Mouse (Mus musculus) midbrain, postnatal 0 days (tissue): ENCODE measurements around the gene H2-M5. TPM values are rescaled to one million over a fixed set of nuclear protein-coding genes. Genes with fewer than 3 reads are reported as not detected.

Experiments
- ATAC-seq: fragments of 200-750 bp; cut with Nextera tagmentation; 2 replicates; pipeline ENCODE4 v1.8.0; 2017; ENCODE audit warnings: moderate number of reproducible peaks, mild to moderate bottlenecking, moderate TSS enrichment, moderate library complexity; ENCODE audit not compliant: low FRiP score
- DNase-seq: peaks from one replicate; pipeline ENCODE4 v3.0.0-alpha.2; 2015; ENCODE audit warnings: low spot score
- H3K27ac ChIP-seq: fragments of 300-500 bp; sonication (generic); 2 replicates; pipeline ENCODE4 v1.5.1; 2014; ENCODE audit warnings: low read depth, mild to moderate bottlenecking, low read length, mixed read lengths
- H3K27me3 ChIP-seq: fragments of 300-500 bp; sonication (generic); 2 replicates; pipeline ENCODE4 v1.6.1; 2014; ENCODE audit warnings: low read length, control low read depth, mixed read lengths; ENCODE audit not compliant: insufficient read depth
- H3K36me3 ChIP-seq: fragments of 300-500 bp; sonication (generic); 2 replicates; pipeline ENCODE4 v1.6.1; 2014; ENCODE audit warnings: low read length, control low read depth, mixed read lengths; ENCODE audit not compliant: insufficient read depth
- H3K4me1 ChIP-seq: fragments of 300-500 bp; sonication (generic); 2 replicates; pipeline ENCODE4 v1.6.1; 2014; ENCODE audit warnings: mild to moderate bottlenecking, control low read depth, antibody characterized with exemption, low read length, mixed read lengths; ENCODE audit not compliant: insufficient read depth
- H3K4me2 ChIP-seq: fragments of 300-500 bp; sonication (generic); 2 replicates; pipeline ENCODE4 v1.6.1; 2014; ENCODE audit warnings: low read depth, mild to moderate bottlenecking, low read length, mixed read lengths; ENCODE audit not compliant: poor library complexity, severe bottlenecking
- H3K4me3 ChIP-seq: fragments of 300-500 bp; sonication (generic); 2 replicates; pipeline ENCODE4 v1.5.1; 2014; ENCODE audit warnings: low read depth, mild to moderate bottlenecking, low read length, moderate library complexity
- H3K9ac ChIP-seq: fragments of 300-500 bp; sonication (generic); replicated peaks from 2 replicates; pipeline ENCODE4 v1.6.1; 2014; ENCODE audit warnings: mild to moderate bottlenecking, low read length, moderate library complexity, mixed read lengths; ENCODE audit not compliant: poor library complexity, severe bottlenecking
- H3K9me3 ChIP-seq: fragments of 300-500 bp; sonication (generic); 2 replicates; pipeline ENCODE4 v1.6.1; 2016; ENCODE audit warnings: low read length, control low read depth
- CTCF ChIP-seq: IDR thresholded peaks from 2 replicates; pipeline ENCODE4 v1.5.1; 2016; ENCODE audit warnings: antibody characterized with exemption, mild to moderate bottlenecking
- WGBS: fragments of 180-500 bp; shearing (Covaris S2); extraction: QIAGEN DNeasy Blood & Tissue Kit; methylation state at CpG from one replicate; pipeline ENCODE4 v1.1.7; 2014; 5-methylcytosine and 5-hydroxymethylcytosine counted together
- polyA plus RNA-seq: library from polyadenylated mRNA; unstranded; fragments of >200 nt; fragmentation: Nextera tagmentation; extraction: Ambion mirVana; gene quantifications from 2 replicates; pipeline ENCODE4 v1.2.1, GENCODE M21; 2015
- total RNA-seq: library from RNA; depleted of rRNA; stranded (reverse); fragments of >200 nt; gene quantifications from 2 replicates; pipeline ENCODE4 v1.2.3, GENCODE M21; 2014

Gene H2-M5
- total and polyA plus RNA-seq, 2 experiments from 2014 or later: 1.6 to 2.0 TPM

- WGBS: 90% methylated on average over 6 of the region's 6 CpGs
- TF ChIP-seq CTCF: no peak
- no peaks in the 10 kb centered on the region for H3K4me1 ChIP-seq
- H3K27ac ChIP-seq: no peak overlapping the region
- H3K4me2 ChIP-seq: no peak overlapping the region
- no peaks in the 10 kb centered on the region for H3K27me3 ChIP-seq
- no peak overlapping the region for H3K4me3 ChIP-seq
- DNase-seq: no peak
- H3K36me3 ChIP-seq: no peaks in the 10 kb centered on the region
- no peaks in the 10 kb centered on the region for H3K9me3 ChIP-seq
- no peak overlapping the region for H3K9ac ChIP-seq
- ATAC-seq: no peak
Measured at GRCm38 (mm10) chr17:36971172-36971850, 18.0 kb downstream of the H2-M5 start.

- no peaks in the 10 kb centered on the region for H3K9me3 ChIP-seq
- ATAC-seq: no peak
- WGBS: 84% methylated on average over 14 of the region's 14 CpGs
- no peak overlapping the region for H3K9ac ChIP-seq
- no peaks in the 10 kb centered on the region for H3K36me3 ChIP-seq
- no peak for TF ChIP-seq CTCF
- no peaks in the 10 kb centered on the region for H3K27me3 ChIP-seq
- no peak overlapping the region for H3K27ac ChIP-seq
- H3K4me2 ChIP-seq: no peak overlapping the region
- no peaks in the 10 kb centered on the region for H3K4me1 ChIP-seq
- H3K4me3 ChIP-seq: no peak overlapping the region
- DNase-seq: no peak
Measured at GRCm38 (mm10) chr17:36970316-36970890, 18.9 kb downstream of the H2-M5 start.

- Histone ChIP-seq H3K4me3 (no peak overlapping the region), H3K27me3 (no peaks in the 10 kb centered on the region), H3K36me3 (no peaks in the 10 kb centered on the region), H3K4me2 (no peak overlapping the region), H3K9me3 (no peaks in the 10 kb centered on the region), H3K27ac (no peak overlapping the region), H3K9ac (no peak overlapping the region), H3K4me1 (no peaks in the 10 kb centered on the region)
- ATAC-seq (no peak), DNase-seq (no peak)
- no peak for TF ChIP-seq CTCF
- WGBS: 89% methylated on average over 1 of the region's 1 CpGs
Measured at GRCm38 (mm10) chr17:36966875-36967274, 22.5 kb downstream of the H2-M5 start.

GRCm38 (mm10) chr17:36961125-36961524, 28.2 kb downstream of the H2-M5 start:
- Histone ChIP-seq H3K4me1 (peaks cover 6% of the 10 kb centered on the region; the same call in 1 of the 2 replicates), H3K27ac (no peak overlapping the region), H3K36me3 (no peaks in the 10 kb centered on the region), H3K9me3 (no peaks in the 10 kb centered on the region), H3K4me3 (no peak overlapping the region), H3K27me3 (no peaks in the 10 kb centered on the region), H3K9ac (no peak overlapping the region), H3K4me2 (no peak overlapping the region)
- DNase-seq (no peak), ATAC-seq (no peak)
- peak; percentile 49 for TF ChIP-seq CTCF
- WGBS: 74% methylated on average over 1 of the region's 1 CpGs

DNA sequence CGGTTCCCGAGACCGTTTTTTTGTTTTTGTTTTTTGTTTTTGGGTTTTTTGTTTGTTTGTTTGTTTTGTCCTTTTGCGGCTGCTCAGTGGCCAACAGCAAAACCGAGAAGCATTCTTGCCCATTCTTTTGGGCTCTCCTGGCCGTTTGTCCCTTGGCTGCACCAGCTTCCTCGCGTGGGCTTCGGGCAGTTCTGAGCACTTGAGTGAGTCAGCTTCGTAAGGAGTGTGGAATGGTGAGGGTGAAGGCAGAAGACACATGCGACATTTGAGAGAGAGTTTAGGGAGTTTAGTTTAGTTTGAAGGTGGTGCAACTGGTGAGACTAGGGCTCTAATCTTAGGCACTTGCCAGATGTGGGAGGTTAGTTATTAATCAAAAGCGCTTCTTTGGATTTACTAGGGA, 30.5 kb downstream of the H2-M5 start:
- Histone ChIP-seq H3K9me3 (no peaks in the 10 kb centered on the region), H3K4me1 (peaks cover 6% of the 10 kb centered on the region; the same call in 1 of the 2 replicates), H3K27ac (peak overlapping the region; percentile 73; the same call in 1 of the 2 replicates), H3K27me3 (no peaks in the 10 kb centered on the region), H3K4me3 (peak overlapping the region; percentile 68), H3K4me2 (peak overlapping the region; percentile 67), H3K9ac (peak overlapping the region; percentile 69), H3K36me3 (no peaks in the 10 kb centered on the region)
- TF ChIP-seq CTCF: no peak
- no peak for DNase-seq
- ATAC-seq: no peak
- WGBS: 7% methylated on average over 12 of the region's 12 CpGs

GRCm38 (mm10) chr17:36957999-36958743, 31.2 kb downstream of the H2-M5 start, which contains the start of the genes Znrd1 and Znrd1as:
TSS of gene Znrd1 (minus strand) at chr17:36958559.
TSS of gene Znrd1as (plus strand) at chr17:36958592.
- peak within 1 kb of the TSS; percentile 67 for H3K4me2 ChIP-seq
- H3K9me3 ChIP-seq: no peaks in the 10 kb centered on the region
- H3K4me3 ChIP-seq: peak within 1 kb of the TSS; percentile 68
- H3K27ac ChIP-seq: peak within 1 kb of the TSS; percentile 73
- H3K9ac ChIP-seq: peak within 1 kb of the TSS; percentile 79
- peaks cover 6% of the 10 kb centered on the region; the same call in 1 of the 2 replicates for H3K4me1 ChIP-seq
- peak; percentile 100 for DNase-seq
- peak; percentile 99 for ATAC-seq
- H3K27me3 ChIP-seq: no peaks in the 10 kb centered on the region
- no peaks in the 10 kb centered on the region for H3K36me3 ChIP-seq
- WGBS: under 1% methylated on average over 46 of the region's 46 CpGs
- TF ChIP-seq CTCF: no peak; the same call in 1 of the 2 replicates
